Mouse (Mus musculus) regulatory T cell (primary cell): Measurements from ENCODE around the gene Syk.

Source experiments
- in situ Hi-C: fragments of 300-600 bp; cut with MboI, MseI; formaldehyde crosslinking; loops from one replicate; pipeline ENCODE4 v1.15.1; 2025; ENCODE audit warnings: high pct_unique_total_duplicates

The Syk gene

GRCm38 (mm10) chr13:52598233-52598632 lies 15.3 kb downstream of the Syk start:
- in situ Hi-C loops, result no loop called here

GRCm38 (mm10) chr13:52600015-52600643 lies 17.2 kb downstream of the Syk start:
- in situ Hi-C loops, result no loop called here

GRCm38 (mm10) chr13:52602752-52603151 lies 19.8 kb downstream of the Syk start:
- in situ Hi-C loops, result no loop called here

GRCm38 (mm10) chr13:52603704-52604349 lies 20.9 kb downstream of the Syk start:
- in situ Hi-C loops, result no loop called here

- in situ Hi-C loops, result no loop called here
These were observed 22.0 kb downstream of the Syk start for GRCm38 (mm10) chr13:52605006-52605405.

GRCm38 (mm10) chr13:52605911-52606310 lies 22.9 kb downstream of the Syk start:
- in situ Hi-C loops, result no loop called here

- in situ Hi-C loops, result no loop called here
These were observed 23.8 kb downstream of the Syk start for GRCm38 (mm10) chr13:52606656-52607275.

GRCm38 (mm10) chr13:52607964-52608363 lies 25.0 kb downstream of the Syk start:
- in situ Hi-C loops, result no loop called here

- in situ Hi-C loops, result no loop called here
These were observed 27.5 kb downstream of the Syk start for GRCm38 (mm10) chr13:52610463-52610862.

- in situ Hi-C loops, result no loop called here
These were observed 30.3 kb downstream of the Syk start for GRCm38 (mm10) chr13:52613266-52613665.

- in situ Hi-C loops, result no loop called here
These were observed 32.1 kb downstream of the Syk start for GRCm38 (mm10) chr13:52615085-52615484.

GRCm38 (mm10) chr13:52617096-52617714 lies 34.2 kb downstream of the Syk start:
- in situ Hi-C loops, result no loop called here

GRCm38 (mm10) chr13:52618592-52618991 lies 35.6 kb downstream of the Syk start:
- in situ Hi-C loops, result no loop called here

GRCm38 (mm10) chr13:52619482-52619881 lies 36.5 kb downstream of the Syk start:
- in situ Hi-C loops, result no loop called here

- in situ Hi-C loops, result loop anchor here (5.0 to 10.0 kb wide), 3 partner anchors 89 to 787 kb away; partner anchors contain the start of gene Diras2
These were observed 41.1 kb downstream of the Syk start for GRCm38 (mm10) chr13:52624038-52624437.

- in situ Hi-C loops, result loop anchor here (10.0 kb wide), 1 partner anchor 94 kb away; the partner anchor contains the start of gene Diras2
These were observed 45.6 kb downstream of the Syk start for GRCm38 (mm10) chr13:52628602-52629001.

- in situ Hi-C loops, result no loop called here
These were observed 48.7 kb downstream of the Syk start for GRCm38 (mm10) chr13:52631624-52632023.

GRCm38 (mm10) chr13:52635484-52635883 lies 52.5 kb downstream of the Syk start:
- in situ Hi-C loops, result no loop called here

- in situ Hi-C loops, result no loop called here
These were observed 53.3 kb downstream of the Syk start for GRCm38 (mm10) chr13:52636176-52636748.

- in situ Hi-C loops, result loop anchor here (5.0 kb wide), 1 partner anchor 446 kb away; no protein-coding TSS in a partner anchor
These were observed 63.6 kb downstream of the Syk start for GRCm38 (mm10) chr13:52646566-52646965.

- in situ Hi-C loops, result loop anchor here (5.0 kb wide), 1 partner anchor 444 kb away; no protein-coding TSS in a partner anchor
These were observed 65.2 kb downstream of the Syk start for GRCm38 (mm10) chr13:52647996-52648712.
